Mouse (Mus musculus): Measurements from ENCODE around the gene Gpx3. TPM values are rescaled to one million over a fixed set of nuclear protein-coding genes. Genes with fewer than 3 reads are reported as not detected.

Gene Gpx3
- total and polyA plus RNA-seq, 2 experiments: 2.0 to 2.7 TPM

DNA sequence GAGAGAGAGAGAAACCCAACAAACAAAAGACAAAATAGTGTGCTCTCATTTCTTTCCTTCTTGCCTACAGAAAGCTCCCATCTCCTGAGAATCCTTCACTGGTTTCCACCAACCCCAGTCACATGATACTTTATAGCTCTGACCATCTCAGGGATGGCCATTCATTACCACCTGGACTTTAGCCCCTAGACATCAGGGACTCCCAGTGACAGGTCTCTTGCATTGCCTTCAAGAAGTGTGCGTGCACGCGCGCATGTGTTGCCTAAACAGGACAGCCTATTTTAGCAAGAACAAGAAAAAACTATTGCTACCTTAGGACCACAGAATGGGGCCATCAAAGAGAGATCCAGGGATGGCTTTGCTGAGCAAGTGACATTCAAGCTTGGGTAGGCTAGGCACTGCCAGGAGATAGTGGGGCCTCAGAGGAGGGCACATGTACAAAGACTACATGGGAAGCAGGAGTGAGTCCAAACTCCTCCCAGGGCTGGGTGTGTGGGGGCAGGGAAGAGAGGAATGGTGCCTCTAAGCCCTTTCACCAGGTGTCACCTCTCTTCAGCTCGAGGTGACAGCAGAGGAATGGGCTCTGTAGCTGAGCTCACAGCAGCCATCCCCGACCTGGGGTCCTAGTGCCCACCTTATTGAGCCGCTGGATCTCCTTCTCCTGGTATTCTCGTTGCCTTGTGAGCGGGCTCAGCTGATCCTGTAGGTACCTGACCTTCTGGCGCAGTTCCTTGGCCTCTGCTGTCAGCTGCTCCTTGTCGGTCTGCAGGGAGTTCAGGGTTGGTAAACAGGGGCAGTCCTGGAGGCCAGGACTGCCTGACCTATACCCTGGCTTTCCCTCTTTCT lies 18.1 kb downstream of the Gpx3 start:
- Histone ChIP-seq H3K27me3 (ENCODE audit: control insufficient read depth, insufficient read depth, low read length) (no peaks in the 10 kb centered on the region), H3K4me3 (ENCODE audit: insufficient read depth, low read depth, low read length) (no peak overlapping the region), H3K9ac (ENCODE audit: low read depth, low read length) (no peak overlapping the region), H3K27ac (replicated peaks; ENCODE audit: insufficient read depth, low read depth, low read length) (no peak overlapping the region), H3K79me2 (ENCODE audit: control insufficient read depth, insufficient read depth, low read length) (no peaks in the 10 kb centered on the region), H3K4me1 (ENCODE audit: control insufficient read depth, insufficient read depth, low read length) (no peaks in the 10 kb centered on the region), H3K36me3 (ENCODE audit: control insufficient read depth, insufficient read depth, low read length) (peaks cover 39% of the 10 kb centered on the region)
- TF ChIP-seq POLR2A (IDR thresholded peaks at IDR 0.05; ENCODE audit: extremely low read depth, insufficient read depth, low read length) (no peak), CTCF (IDR thresholded peaks at IDR 0.05; ENCODE audit: low read depth, low read length) (no peak)
- DNase-seq (ENCODE audit: extremely low read depth, low read depth, low spot score): no peak
- 80% methylated on average over 11 of the region's 11 CpGs for WGBS

GRCm38 (mm10) chr11:54920973-54921580 lies 18.8 kb downstream of the Gpx3 start:
- Histone ChIP-seq H3K79me2 (ENCODE audit: control insufficient read depth, insufficient read depth, low read length) (no peaks in the 10 kb centered on the region), H3K27ac (replicated peaks; ENCODE audit: insufficient read depth, low read depth, low read length) (no peak overlapping the region), H3K4me3 (ENCODE audit: insufficient read depth, low read depth, low read length) (no peak overlapping the region), H3K36me3 (ENCODE audit: control insufficient read depth, insufficient read depth, low read length) (peaks cover 36% of the 10 kb centered on the region), H3K4me1 (ENCODE audit: control insufficient read depth, insufficient read depth, low read length) (no peaks in the 10 kb centered on the region), H3K9ac (ENCODE audit: low read depth, low read length) (no peak overlapping the region), H3K27me3 (ENCODE audit: control insufficient read depth, insufficient read depth, low read length) (no peaks in the 10 kb centered on the region)
- TF ChIP-seq CTCF (IDR thresholded peaks at IDR 0.05; ENCODE audit: low read depth, low read length): no peak
- TF ChIP-seq POLR2A (IDR thresholded peaks at IDR 0.05; ENCODE audit: extremely low read depth, insufficient read depth, low read length): no peak
- no peak for DNase-seq (ENCODE audit: extremely low read depth, low read depth, low spot score)
- 89% methylated on average over 6 of the region's 6 CpGs for WGBS

- Histone ChIP-seq H3K27me3 (ENCODE audit: control insufficient read depth, insufficient read depth, low read length) (no peaks in the 10 kb centered on the region), H3K27ac (replicated peaks; ENCODE audit: insufficient read depth, low read depth, low read length) (no peak overlapping the region), H3K4me1 (ENCODE audit: control insufficient read depth, insufficient read depth, low read length) (no peaks in the 10 kb centered on the region), H3K79me2 (ENCODE audit: control insufficient read depth, insufficient read depth, low read length) (no peaks in the 10 kb centered on the region), H3K9ac (ENCODE audit: low read depth, low read length) (no peak overlapping the region), H3K36me3 (ENCODE audit: control insufficient read depth, insufficient read depth, low read length) (peaks cover 39% of the 10 kb centered on the region), H3K4me3 (ENCODE audit: insufficient read depth, low read depth, low read length) (no peak overlapping the region)
- TF ChIP-seq POLR2A (IDR thresholded peaks at IDR 0.05; ENCODE audit: extremely low read depth, insufficient read depth, low read length) (no peak), CTCF (IDR thresholded peaks at IDR 0.05; ENCODE audit: low read depth, low read length) (no peak)
- DNase-seq (ENCODE audit: extremely low read depth, low read depth, low spot score): no peak
- WGBS: 85% methylated on average over 7 of the region's 7 CpGs
These were observed 19.5 kb downstream of the Gpx3 start for GRCm38 (mm10) chr11:54921798-54922197.

DNA sequence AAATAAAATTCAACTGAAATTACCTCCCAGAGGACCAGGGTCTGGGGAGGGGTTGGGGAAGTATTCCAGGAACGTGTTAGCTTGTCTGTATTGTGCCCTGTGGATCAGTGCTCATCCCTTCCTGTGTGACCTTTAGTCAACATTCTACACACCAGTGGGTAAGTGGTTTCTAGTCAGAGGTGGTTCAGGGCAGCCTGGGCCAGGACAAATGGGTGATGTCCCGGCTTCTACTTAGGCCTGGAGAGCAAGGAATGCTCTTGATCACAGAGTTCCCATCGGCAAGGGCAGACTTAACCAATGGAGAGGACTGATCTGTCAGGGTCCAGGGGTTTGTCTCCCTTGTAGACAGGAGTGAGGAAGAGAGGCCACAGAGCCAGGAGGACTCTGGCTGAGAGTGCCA lies 20.2 kb downstream of the Gpx3 start:
- H3K27ac ChIP-seq (replicated peaks; ENCODE audit: insufficient read depth, low read depth, low read length): no peak overlapping the region

DNA sequence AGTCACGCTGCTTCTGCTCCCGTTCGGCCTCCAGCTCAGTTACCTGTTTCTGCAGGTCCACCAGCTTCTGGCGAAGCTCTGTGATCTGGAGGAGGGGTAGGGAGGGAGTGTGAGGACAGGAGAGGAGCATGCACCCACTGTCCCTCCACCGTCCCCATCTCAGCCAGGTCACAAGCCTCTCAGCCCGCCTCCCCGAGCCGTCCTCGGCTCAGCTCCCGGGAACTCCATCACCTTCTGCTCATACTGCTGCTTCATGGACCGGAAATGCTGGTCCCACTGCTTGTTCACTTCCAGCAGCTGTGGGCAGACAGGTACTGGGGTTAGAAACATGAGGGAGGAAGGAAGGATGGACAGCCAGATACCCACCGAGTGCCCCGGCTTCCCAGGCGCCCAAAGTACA lies 21.9 kb downstream of the Gpx3 start:
- no peak overlapping the region for H3K27ac ChIP-seq (replicated peaks; ENCODE audit: insufficient read depth, low read depth, low read length)
- H3K27me3 ChIP-seq (ENCODE audit: control insufficient read depth, insufficient read depth, low read length): no peaks in the 10 kb centered on the region
- H3K4me3 ChIP-seq (ENCODE audit: insufficient read depth, low read depth, low read length): no peak overlapping the region
- H3K4me1 ChIP-seq (ENCODE audit: control insufficient read depth, insufficient read depth, low read length): no peaks in the 10 kb centered on the region
- WGBS: 95% methylated on average over 14 of the region's 14 CpGs
- no peaks in the 10 kb centered on the region for H3K79me2 ChIP-seq (ENCODE audit: control insufficient read depth, insufficient read depth, low read length)
- TF ChIP-seq CTCF (IDR thresholded peaks at IDR 0.05; ENCODE audit: low read depth, low read length) (no peak), POLR2A (IDR thresholded peaks at IDR 0.05; ENCODE audit: extremely low read depth, insufficient read depth, low read length) (no peak)
- DNase-seq (ENCODE audit: extremely low read depth, low read depth, low spot score): no peak
- peaks cover 29% of the 10 kb centered on the region; the same call in 1 of the 2 replicates for H3K36me3 ChIP-seq (ENCODE audit: control insufficient read depth, insufficient read depth, low read length)
- no peak overlapping the region for H3K9ac ChIP-seq (ENCODE audit: low read depth, low read length)

More for the DNA sequence above, 20.2 kb downstream of the Gpx3 start:
- no peaks in the 10 kb centered on the region for H3K27me3 ChIP-seq (ENCODE audit: control insufficient read depth, insufficient read depth, low read length)
- H3K4me1 ChIP-seq (ENCODE audit: control insufficient read depth, insufficient read depth, low read length): no peaks in the 10 kb centered on the region
- peaks cover 41% of the 10 kb centered on the region for H3K36me3 ChIP-seq (ENCODE audit: control insufficient read depth, insufficient read depth, low read length)
- H3K4me3 ChIP-seq (ENCODE audit: insufficient read depth, low read depth, low read length): no peak overlapping the region
- no peak overlapping the region for H3K9ac ChIP-seq (ENCODE audit: low read depth, low read length)
- no peak for DNase-seq (ENCODE audit: extremely low read depth, low read depth, low spot score)
- TF ChIP-seq CTCF (IDR thresholded peaks at IDR 0.05; ENCODE audit: low read depth, low read length) (no peak), POLR2A (IDR thresholded peaks at IDR 0.05; ENCODE audit: extremely low read depth, insufficient read depth, low read length) (no peak)
- H3K79me2 ChIP-seq (ENCODE audit: control insufficient read depth, insufficient read depth, low read length): no peaks in the 10 kb centered on the region
- WGBS: 96% methylated on average over 3 of the region's 3 CpGs
